Mouse (Mus musculus): ENCODE measurements around the gene Banp. TPM values are rescaled to one million over a fixed set of nuclear protein-coding genes. Genes with fewer than 3 reads are reported as not detected.

The Banp gene
- total and polyA plus RNA-seq, 3 experiments: 19.2 to 28.4 TPM; not detected in 1

- H3K9me3 ChIP-seq (replicated peaks; ENCODE audit: insufficient read depth, low read length): no peaks in the 10 kb centered on the region
- peaks cover 8 to 38% of the 10 kb centered on the region in 2 experiments for H3K4me1 ChIP-seq (ENCODE audit: control insufficient read depth in 1 of 2, insufficient read depth in 2 of 2, low read length in 2 of 2)
- DNase-seq (ENCODE audit: low read depth, low spot score): peak; percentile 87
- TF ChIP-seq ETS1 (IDR thresholded peaks at IDR 0.05; ENCODE audit: low read depth, low read length) (peak; percentile 78), MYC (IDR thresholded peaks at IDR 0.05; ENCODE audit: low read depth, low read length) (peak; percentile 99), MXI1 (IDR thresholded peaks at IDR 0.05; ENCODE audit: low read depth, low read length) (peak; percentile 100), POLR2A (IDR thresholded peaks at IDR 0.05; ENCODE audit: control insufficient read depth in 1 of 2, insufficient read depth in 1 of 2, low read depth in 1 of 2, low read length in 2 of 2, poor library complexity in 1 of 2) (peak in 1 of 2 experiments; percentile 56; a peak in 1 of 4 replicates), POLR2AphosphoS2 (IDR thresholded peaks at IDR 0.05; ENCODE audit: low read length) (peak; percentile 3; the same call in 1 of the 2 replicates), ZC3H11A (IDR thresholded peaks at IDR 0.05; ENCODE audit: low read depth, low read length) (no peak), GABPA (IDR thresholded peaks at IDR 0.05; ENCODE audit: low read depth, low read length) (no peak), EP300 (IDR thresholded peaks at IDR 0.05; ENCODE audit: low read depth in 1 of 2, low read length in 2 of 2) (peak in 1 of 2 experiments; percentile 52; a peak in 2 of 4 replicates), ZNF384 (IDR thresholded peaks at IDR 0.05; ENCODE audit: low read depth, low read length) (peak; percentile 96), USF2 (IDR thresholded peaks at IDR 0.05; ENCODE audit: borderline replicate concordance in 1 of 2, insufficient read depth in 1 of 2, low read depth in 1 of 2, low read length in 2 of 2) (no peak), KAT2A (conservative IDR thresholded peaks at IDR 0.05; ENCODE audit: low read depth, low read length) (no peak; the same call in 1 of the 2 replicates), MAFK (IDR thresholded peaks at IDR 0.05; ENCODE audit: borderline replicate concordance, low read depth, low read length) (peak; percentile 31; the same call in 1 of the 2 replicates), RCOR1 (IDR thresholded peaks at IDR 0.05; ENCODE audit: low read depth, low read length) (peak; percentile 70), E2F4 (IDR thresholded peaks at IDR 0.05; ENCODE audit: borderline replicate concordance, low read depth, low read length) (no peak), ELF1 (IDR thresholded peaks at IDR 0.05; ENCODE audit: low read depth, low read length) (peak; percentile 61), CTCF (IDR thresholded peaks at IDR 0.05 in 2 of 3, conservative IDR thresholded peaks at IDR 0.05 in 1 of 3; ENCODE audit: control insufficient read depth in 1 of 3, insufficient read depth in 1 of 3, low read depth in 2 of 3, low read length in 3 of 3, poor library complexity in 1 of 3, severe bottlenecking in 1 of 3) (no peak), JUND (IDR thresholded peaks at IDR 0.05; ENCODE audit: low read depth, low read length) (no peak; the same call in 1 of the 2 replicates), SMC3 (IDR thresholded peaks at IDR 0.05; ENCODE audit: low read depth, low read length) (no peak), TCF12 (IDR thresholded peaks at IDR 0.05; ENCODE audit: low read depth, low read length) (peak; percentile 43; the same call in 1 of the 2 replicates), CHD1 (IDR thresholded peaks at IDR 0.05; ENCODE audit: low read depth, low read length) (0 out of 2 replicates have a peak, but pooled peaks have one; percentile 6), TAL1 (IDR thresholded peaks at IDR 0.05; ENCODE audit: low read length) (no peak), GATA1 (IDR thresholded peaks at IDR 0.05; ENCODE audit: low read depth, low read length) (peak; percentile 24; the same call in 1 of the 2 replicates), HCFC1 (IDR thresholded peaks at IDR 0.05; ENCODE audit: low read depth, low read length) (peak; percentile 64), MAX (IDR thresholded peaks at IDR 0.05; ENCODE audit: low read length) (peak; percentile 98), POLR2AphosphoS5 (IDR thresholded peaks at IDR 0.05; ENCODE audit: borderline replicate concordance, low read depth, low read length) (no peak), SIN3A (IDR thresholded peaks at IDR 0.05; ENCODE audit: low read length) (peak; percentile 100), TBP (IDR thresholded peaks at IDR 0.05; ENCODE audit: low read depth, low read length) (peak; percentile 47; the same call in 1 of the 2 replicates), USF1 (IDR thresholded peaks at IDR 0.05; ENCODE audit: low read depth, low read length) (peak; percentile 78), NRF1 (IDR thresholded peaks at IDR 0.05; ENCODE audit: insufficient read depth, low read depth, low read length, poor library complexity, severe bottlenecking) (no peak)
- H3K4me3 ChIP-seq (ENCODE audit: control insufficient read depth in 1 of 2, insufficient read depth in 1 of 2, low read depth in 2 of 2, low read length in 2 of 2): peak overlapping the region; percentile 93 to 96
- H3K36me3 ChIP-seq (ENCODE audit: control insufficient read depth in 1 of 2, insufficient read depth in 2 of 2, low read length in 2 of 2): peaks cover 6 to 27% of the 10 kb centered on the region in 2 experiments
- H3K79me2 ChIP-seq (ENCODE audit: control insufficient read depth, insufficient read depth, low read length, poor library complexity): peaks cover 56% of the 10 kb centered on the region
- peak overlapping the region; percentile 75 for H3K27ac ChIP-seq (ENCODE audit: control insufficient read depth, low read depth, low read length)
- H3K9ac ChIP-seq (ENCODE audit: control insufficient read depth, low read depth, low read length, poor library complexity, severe bottlenecking): peak overlapping the region; percentile 93
- no peaks in the 10 kb centered on the region for H3K27me3 ChIP-seq (ENCODE audit: control insufficient read depth in 1 of 2, insufficient read depth in 2 of 2, low read length in 2 of 2)
These were observed 42.7 kb upstream of the Banp start for GRCm38 (mm10) chr8:121906542-121907512.
